Mouse (Mus musculus) MEL (cell line): Measurements from ENCODE around the gene Pam16. TPM values are rescaled to one million over a fixed set of nuclear protein-coding genes. Genes with fewer than 3 reads are reported as not detected.
A peak's percentile ranks its signal among the peaks of the same experiment; 100 is the strongest.

Source experiments
- DNase-seq: peaks from one replicate; pipeline ENCODE4 v3.0.0; 2011; ENCODE audit warnings: low read depth, low spot score
- H3K27ac ChIP-seq: 2 replicates; pipeline ENCODE4 v1.5.1; 2012; ENCODE audit warnings: low read depth, mild to moderate bottlenecking, control low read depth, low read length, moderate library complexity; ENCODE audit not compliant: control insufficient read depth
- H3K27me3 ChIP-seq, 2 experiments: fragments of 150-350 bp in 1 of 2; sonication (generic) in 1 of 2; 2 replicates each; pipeline ENCODE4 v1.6.1; 2012; ENCODE audit warnings: low read length in 2 of 2, mild to moderate bottlenecking in 2 of 2, improper control_type of control experiment in 1 of 2, moderate library complexity in 1 of 2; ENCODE audit not compliant: insufficient read depth in 2 of 2, control insufficient read depth in 1 of 2
- H3K36me3 ChIP-seq, 2 experiments: 2 replicates each; pipeline ENCODE4 v1.6.1; 2012 to 2014; ENCODE audit warnings: low read length in 2 of 2, improper control_type of control experiment in 1 of 2, inconsistent platforms in 1 of 2, mild to moderate bottlenecking in 1 of 2; ENCODE audit not compliant: insufficient read depth in 2 of 2, control insufficient read depth in 1 of 2
- H3K4me1 ChIP-seq, 2 experiments: fragments of 150-350 bp in 1 of 2; sonication (generic) in 1 of 2; 2 replicates each; pipeline ENCODE4 v1.6.1; 2012; ENCODE audit warnings: low read length in 2 of 2, improper control_type of control experiment in 1 of 2, mild to moderate bottlenecking in 1 of 2; ENCODE audit not compliant: insufficient read depth in 2 of 2, control insufficient read depth in 1 of 2
- H3K4me3 ChIP-seq, 2 experiments: fragments of 150-350 bp in 1 of 2; sonication (generic) in 1 of 2; 2 replicates each; pipeline ENCODE4 v1.5.1; 2012; ENCODE audit warnings: low read depth in 2 of 2, low read length in 2 of 2, mild to moderate bottlenecking in 2 of 2, moderate library complexity in 2 of 2, control low read depth in 1 of 2, improper control_type of control experiment in 1 of 2; ENCODE audit not compliant: control insufficient read depth in 1 of 2, insufficient read depth in 1 of 2
- H3K79me2 ChIP-seq: 2 replicates; pipeline ENCODE4 v1.6.1; 2012; ENCODE audit warnings: mild to moderate bottlenecking, low read length, moderate library complexity; ENCODE audit not compliant: control insufficient read depth, poor library complexity, insufficient read depth
- H3K9ac ChIP-seq: 2 replicates; pipeline ENCODE4 v1.6.1; 2012; ENCODE audit warnings: low read depth, mild to moderate bottlenecking, control low read depth, low read length, moderate library complexity; ENCODE audit not compliant: control insufficient read depth, poor library complexity, severe bottlenecking
- H3K9me3 ChIP-seq: fragments of 150-350 bp; sonication (generic); replicated peaks from 2 replicates; pipeline ENCODE4 v1.6.1; 2012; ENCODE audit warnings: mild to moderate bottlenecking, low read length, improper control_type of control experiment, moderate library complexity; ENCODE audit not compliant: insufficient read depth
- CHD2 ChIP-seq: IDR thresholded peaks from 2 replicates; pipeline ENCODE4 v1.6.1; 2011; ENCODE audit warnings: low read length, improper control_type of control experiment
- E2F4 ChIP-seq: IDR thresholded peaks from 2 replicates; pipeline ENCODE4 v1.6.1; 2011; ENCODE audit warnings: low read depth, low read length, improper control_type of control experiment, borderline replicate concordance
- ETS1 ChIP-seq: IDR thresholded peaks from 2 replicates; pipeline ENCODE4 v1.6.1; 2012; ENCODE audit warnings: low read depth, mild to moderate bottlenecking, inconsistent platforms, low read length, improper control_type of control experiment, moderate library complexity
- GATA1 ChIP-seq: IDR thresholded peaks from 2 replicates; pipeline ENCODE4 v1.6.1; 2011; ENCODE audit warnings: low read depth, low read length, improper control_type of control experiment
- KAT2A ChIP-seq: conservative IDR thresholded peaks from 2 replicates; pipeline ENCODE4 v1.6.1; 2012; ENCODE audit warnings: low read depth, low read length, improper control_type of control experiment, inconsistent platforms
- MAX ChIP-seq: IDR thresholded peaks from 2 replicates; pipeline ENCODE4 v1.6.1; 2011; ENCODE audit warnings: low read length, improper control_type of control experiment
- MEF2A ChIP-seq: IDR thresholded peaks from 2 replicates; pipeline ENCODE4 v1.6.1; 2014; ENCODE audit warnings: low read depth, mild to moderate bottlenecking, inconsistent platforms, low read length, improper control_type of control experiment; ENCODE audit not compliant: poor library complexity, insufficient replicate concordance, severe bottlenecking; ENCODE audit errors: extremely low read depth
- MXI1 ChIP-seq: IDR thresholded peaks from 2 replicates; pipeline ENCODE4 v1.6.1; 2011; ENCODE audit warnings: mild to moderate bottlenecking, low read depth, low read length, improper control_type of control experiment
- MYB ChIP-seq: IDR thresholded peaks from 2 replicates; pipeline ENCODE4 v1.6.1; 2011; ENCODE audit warnings: mild to moderate bottlenecking, low read depth, low read length, improper control_type of control experiment
- MYC ChIP-seq: IDR thresholded peaks from 2 replicates; pipeline ENCODE4 v1.6.1; 2011; ENCODE audit warnings: low read depth, mild to moderate bottlenecking, low read length, improper control_type of control experiment, moderate library complexity
- NRF1 ChIP-seq: IDR thresholded peaks from 2 replicates; pipeline ENCODE4 v1.6.1; 2014; ENCODE audit warnings: low read depth, mild to moderate bottlenecking, inconsistent platforms, low read length, improper control_type of control experiment, moderate library complexity; ENCODE audit not compliant: poor library complexity, insufficient read depth, severe bottlenecking
- POLR2AphosphoS2 ChIP-seq: IDR thresholded peaks from 2 replicates; pipeline ENCODE4 v1.6.1; 2011; ENCODE audit warnings: low read length, improper control_type of control experiment
- POLR2AphosphoS5 ChIP-seq: IDR thresholded peaks from 2 replicates; pipeline ENCODE4 v1.6.1; 2012; ENCODE audit warnings: low read depth, borderline replicate concordance, mild to moderate bottlenecking, inconsistent platforms, low read length, moderate library complexity, mixed read lengths
- TAL1 ChIP-seq: IDR thresholded peaks from 2 replicates; pipeline ENCODE4 v1.6.1; 2012; ENCODE audit warnings: mild to moderate bottlenecking, inconsistent platforms, low read length, moderate library complexity, mixed read lengths
- UBTF ChIP-seq: IDR thresholded peaks from 2 replicates; pipeline ENCODE4 v1.6.1; 2012; ENCODE audit warnings: low read depth, mild to moderate bottlenecking, inconsistent platforms, low read length, improper control_type of control experiment, moderate library complexity, borderline replicate concordance; ENCODE audit not compliant: insufficient read depth
- USF1 ChIP-seq: IDR thresholded peaks from 2 replicates; pipeline ENCODE4 v1.6.1; 2014; ENCODE audit warnings: low read depth, mild to moderate bottlenecking, inconsistent platforms, low read length, improper control_type of control experiment, moderate library complexity
- ZMIZ1 ChIP-seq: IDR thresholded peaks from 2 replicates; pipeline ENCODE4 v1.6.1; 2012; ENCODE audit warnings: low read depth, mild to moderate bottlenecking, inconsistent platforms, low read length, improper control_type of control experiment, moderate library complexity
- polyA plus RNA-seq, 2 experiments: library from polyadenylated mRNA; stranded (reverse) in 1 of 2; unstranded in 1 of 2; fragments of >175 nt in 1 of 2; fragments of >200 nt in 1 of 2; gene quantifications; 2 replicates each; pipeline versions ENCODE4 v1.2.1 to v1.2.4; 2012; ENCODE audit warnings: low replicate concordance in 2 of 2, low read depth in 1 of 2; ENCODE audit not compliant: insufficient read length in 2 of 2, insufficient read depth in 1 of 2, missing spikeins in 1 of 2
- total RNA-seq: library from RNA; depleted of rRNA; stranded (reverse); fragments of 300-350 nt; gene quantifications from 2 replicates; pipeline ENCODE4 v1.2.3, GENCODE M21; 2012

Pam16 gene
- total and polyA plus RNA-seq, 3 experiments: 13.6 to 121 TPM; not detected in 1

GRCm38 (mm10) chr16:4640267-4641005 lies 15.6 kb upstream of the Pam16 start:
- Histone ChIP-seq H3K27ac (no peak overlapping the region), H3K9me3 (no peaks in the 10 kb centered on the region), H3K4me1 (no peaks in the 10 kb centered on the region), H3K4me3 (no peak overlapping the region), H3K9ac (no peak overlapping the region), H3K27me3 (no peaks in the 10 kb centered on the region), H3K36me3 (peaks cover 0 to 1% of the 10 kb centered on the region in 2 experiments; a peak in 1 of 4 replicates), H3K79me2 (no peaks in the 10 kb centered on the region)
- DNase-seq: no peak
- TF ChIP-seq MAX: no peak
- no peak for TF ChIP-seq USF1
- no peak for TF ChIP-seq GATA1
- TF ChIP-seq POLR2AphosphoS2: no peak
- TF ChIP-seq POLR2AphosphoS5: no peak
- no peak for TF ChIP-seq TAL1
- TF ChIP-seq MYC: no peak
- TF ChIP-seq UBTF: no peak
- no peak for TF ChIP-seq E2F4
- no peak for TF ChIP-seq MEF2A
- TF ChIP-seq ETS1: no peak
- TF ChIP-seq ZMIZ1: no peak

GRCm38 (mm10) chr16:4639831-4640237 lies 15.0 kb upstream of the Pam16 start, which contains the start of the genes Vasn and Dnaja3:
Gene Vasn, plus strand, starts transcription at chr16:4639941.
Gene Dnaja3, plus strand, starts transcription at chr16:4639989.
- H3K27ac ChIP-seq: no peak within 1 kb of the TSS
- TF ChIP-seq CHD2 (no peak), NRF1 (no peak), KAT2A (no peak), UBTF (no peak), ETS1 (no peak), MYB (no peak), GATA1 (no peak), E2F4 (no peak), MXI1 (no peak)
- H3K36me3 ChIP-seq: peaks cover 0 to 1% of the 10 kb centered on the region in 2 experiments; a peak in 1 of 4 replicates
- H3K27me3 ChIP-seq: no peaks in the 10 kb centered on the region
- H3K9ac ChIP-seq: no peak within 1 kb of the TSS
- H3K4me3 ChIP-seq: no peak within 1 kb of the TSS
- peak; percentile 65 for DNase-seq
- no peaks in the 10 kb centered on the region for H3K79me2 ChIP-seq
- no peaks in the 10 kb centered on the region for H3K4me1 ChIP-seq
- no peaks in the 10 kb centered on the region for H3K9me3 ChIP-seq
